In genomic region chr13:56475363-56475762, GRCm38 (mm10) we compare ENCODE assay signal across 9 mouse cellular contexts. TPM values are rescaled to one million over a fixed set of nuclear protein-coding genes. Genes with fewer than 3 reads are reported as not detected.
DNase-seq lines count a peak whose midpoint lies in the region; TF ChIP-seq lines count a peak whose summit lies in the region.
"Had no signal": no experiment of that assay in that cellular context is flagged by ENCODE, and none has a peak within 500 bp of the region (broad histone marks: within the 10 kb centered on the region; RNA-seq: fewer than 3 reads in every experiment).

No protein-coding gene starts in this region.

- H3K36me3 ChIP-seq in MEL (ENCODE audit: control insufficient read depth in 1 of 2, insufficient read depth in 2 of 2, low read length in 2 of 2), result no peaks in the 10 kb centered on the region
- no peaks in the 10 kb centered on the region for H3K36me3 ChIP-seq in midbrain, embryonic 10.5 days

- H3K79me2 ChIP-seq in MEL (ENCODE audit: control insufficient read depth, insufficient read depth, low read length, poor library complexity), result no peaks in the 10 kb centered on the region

- DNase-seq in gastrocnemius, adult 18-20 months (ENCODE audit: low spot score), result peak; percentile 59
- DNase-seq in gastrocnemius, adult 8-10 months (ENCODE audit: low spot score in 2 of 2), result no peak
- peak; percentile 22 for DNase-seq in MEL (ENCODE audit: low read depth, low spot score)
- peak; percentile 36 to 50 for DNase-seq in cerebellum, postnatal 36 days
- peak; percentile 59 for DNase-seq in heart, postnatal 4 days
- peak; percentile 48 to 54 for DNase-seq in layer of hippocampus, adult 2 months (ENCODE audit: low spot score in 2 of 2)
- DNase-seq in midbrain, embryonic 10.5 days (ENCODE audit: low spot score), result peak; percentile 49
- peak; percentile 52 for DNase-seq in testis, postnatal 10 days (ENCODE audit: low spot score)

- 34% methylated on average over 4 of the region's 4 CpGs for WGBS in midbrain, embryonic 10.5 days

- no peak overlapping the region for H3K9ac ChIP-seq in MEL (ENCODE audit: control insufficient read depth, low read depth, low read length, poor library complexity, severe bottlenecking)

- H3K27ac ChIP-seq in MEL (ENCODE audit: control insufficient read depth, low read depth, low read length), result no peak overlapping the region
- no peak overlapping the region for H3K27ac ChIP-seq in layer of hippocampus, adult 2 months
- no peak overlapping the region for H3K27ac ChIP-seq in midbrain, embryonic 10.5 days (replicated peaks)

- H3K27me3 ChIP-seq in MEL (ENCODE audit: control insufficient read depth in 1 of 2, insufficient read depth in 2 of 2, low read length in 2 of 2), result no peaks in the 10 kb centered on the region
- H3K27me3 ChIP-seq in midbrain, embryonic 10.5 days (ENCODE audit: low read depth, poor library complexity, severe bottlenecking), result no peaks in the 10 kb centered on the region

- peak; percentile 28 to 52 (median 28); a peak in 5 of 6 replicates for TF ChIP-seq CTCF in MEL (IDR thresholded peaks at IDR 0.05 in 2 of 3, conservative IDR thresholded peaks at IDR 0.05 in 1 of 3; ENCODE audit: control insufficient read depth in 1 of 3, insufficient read depth in 1 of 3, low read depth in 2 of 3, low read length in 3 of 3, poor library complexity in 1 of 3, severe bottlenecking in 1 of 3)
- peak; percentile 92 for TF ChIP-seq CTCF in layer of hippocampus, adult 2 months (conservative IDR thresholded peaks at IDR 0.05)

- no peak for TF ChIP-seq POLR2A in MEL (IDR thresholded peaks at IDR 0.05; ENCODE audit: control insufficient read depth in 1 of 2, insufficient read depth in 1 of 2, low read depth in 1 of 2, low read length in 2 of 2, poor library complexity in 1 of 2)

- no peaks in the 10 kb centered on the region for H3K4me1 ChIP-seq in MEL (ENCODE audit: control insufficient read depth in 1 of 2, insufficient read depth in 2 of 2, low read length in 2 of 2)
- H3K4me1 ChIP-seq in midbrain, embryonic 10.5 days, result peaks cover 11% of the 10 kb centered on the region

- no peak for TF ChIP-seq EP300 in MEL (IDR thresholded peaks at IDR 0.05; ENCODE audit: low read depth in 1 of 2, low read length in 2 of 2)

- no peak overlapping the region for H3K4me3 ChIP-seq in MEL (ENCODE audit: control insufficient read depth in 1 of 2, insufficient read depth in 1 of 2, low read depth in 2 of 2, low read length in 2 of 2)
- no peak overlapping the region for H3K4me3 ChIP-seq in layer of hippocampus, adult 2 months
- H3K4me3 ChIP-seq in midbrain, embryonic 10.5 days, result no peak overlapping the region

- TF ChIP-seq RAD21 in MEL (IDR thresholded peaks at IDR 0.05; ENCODE audit: low read depth, low read length), result peak; percentile 60

- H3K9me3 ChIP-seq in MEL (replicated peaks; ENCODE audit: insufficient read depth, low read length), result no peaks in the 10 kb centered on the region
- no peaks in the 10 kb centered on the region for H3K9me3 ChIP-seq in midbrain, embryonic 10.5 days (replicated peaks)

TF ChIP-seq in MEL, 35 proteins besides CTCF, POLR2A, EP300 and RAD21:
- peak; percentile 48 for TF ChIP-seq SMC3 (IDR thresholded peaks at IDR 0.05; ENCODE audit: low read depth, low read length)
- peak; percentile 24; the same call in 1 of the 2 replicates for TF ChIP-seq ZC3H11A (IDR thresholded peaks at IDR 0.05; ENCODE audit: low read depth, low read length)
- TF ChIP-seq MAZ (IDR thresholded peaks at IDR 0.05; ENCODE audit: low read depth, low read length), result no peak

RNA-seq across cellular contexts. Expression of gene Il9, which starts 6.7 kb away (rescaled TPM):
- total RNA-seq in gastrocnemius, adult 18-20 months (2021), result not detected
- total RNA-seq in gastrocnemius, adult 8-10 months (2022), result not detected
- not detected in 2 replicates for total RNA-seq in MEL (2012; rRNA removed)
- polyA plus RNA-seq in MEL (2012; ENCODE audit: insufficient read depth in 1 of 2, insufficient read length in 2 of 2, low read depth in 1 of 2, low replicate concordance in 2 of 2, missing spikeins in 1 of 2), result not detected
- not detected for total RNA-seq in heart, postnatal 4 days (2021)
- total RNA-seq in layer of hippocampus, adult 2 months (2021), result not detected
- not detected in 2 replicates for polyA plus RNA-seq in midbrain, embryonic 10.5 days (2016; fragmentation: Nextera tagmentation; extraction: Ambion mirVana)
- total RNA-seq: adrenal gland, adult 18-20 months had no signal

RNA-seq across cellular contexts. Expression of gene Slc25a48, which starts 37.2 kb away (rescaled TPM):
- not detected for total RNA-seq in gastrocnemius, adult 18-20 months (2021)
- under 1 TPM in 1 of 4 experiments, not detected in 3; 0.11 TPM for total RNA-seq in gastrocnemius, adult 8-10 months (2022)
- total RNA-seq in MEL (2012; rRNA removed), result not detected in 2 replicates
- polyA plus RNA-seq in MEL (2012; ENCODE audit: insufficient read depth in 1 of 2, insufficient read length in 2 of 2, low read depth in 1 of 2, low replicate concordance in 2 of 2, missing spikeins in 1 of 2), result not detected
- total RNA-seq in heart, postnatal 4 days (2021), result under 1 TPM in 1 of 2 experiments, not detected in 1; 0.07 TPM
- total RNA-seq in layer of hippocampus, adult 2 months (2021), result not detected
- not detected in 2 replicates for polyA plus RNA-seq in midbrain, embryonic 10.5 days (2016; fragmentation: Nextera tagmentation; extraction: Ambion mirVana)

RNA-seq across cellular contexts. Expression of gene Fbxl21, which starts 46.9 kb away (rescaled TPM):
- under 1 TPM in 1 of 2 experiments, not detected in 1; 0.33 TPM for total RNA-seq in gastrocnemius, adult 18-20 months (2021)
- under 1 TPM in 2 of 4 experiments, not detected in 2; 0.24 to 0.29 TPM for total RNA-seq in gastrocnemius, adult 8-10 months (2022)
- not detected in 2 replicates for total RNA-seq in MEL (2012; rRNA removed)
- polyA plus RNA-seq in MEL (2012; ENCODE audit: insufficient read depth in 1 of 2, insufficient read length in 2 of 2, low read depth in 1 of 2, low replicate concordance in 2 of 2, missing spikeins in 1 of 2), result not detected
- total RNA-seq in heart, postnatal 4 days (2021), result under 1 TPM; 0.72 to 0.88 TPM
- 1 to 10 TPM; 5.5 to 8.2 TPM for total RNA-seq in layer of hippocampus, adult 2 months (2021)
- polyA plus RNA-seq in midbrain, embryonic 10.5 days (2016; fragmentation: Nextera tagmentation; extraction: Ambion mirVana), result 1.4 and 1.6 TPM in 2 replicates

RNA-seq across cellular contexts. Expression of gene Gm3045, which starts 49.0 kb away (rescaled TPM):
- total RNA-seq in gastrocnemius, adult 18-20 months (2021), result not detected
- not detected for total RNA-seq in gastrocnemius, adult 8-10 months (2022)
- not detected in 2 replicates for total RNA-seq in MEL (2012; rRNA removed)
- polyA plus RNA-seq in MEL (2012; ENCODE audit: insufficient read depth in 1 of 2, insufficient read length in 2 of 2, low read depth in 1 of 2, low replicate concordance in 2 of 2, missing spikeins in 1 of 2), result not detected
- not detected for total RNA-seq in heart, postnatal 4 days (2021)
- not detected for total RNA-seq in layer of hippocampus, adult 2 months (2021)
- polyA plus RNA-seq in midbrain, embryonic 10.5 days (2016; fragmentation: Nextera tagmentation; extraction: Ambion mirVana), result not detected in 2 replicates
- total RNA-seq: adrenal gland, adult 18-20 months had no signal

Comparison
In these comparisons a context has a peak if more than half of its experiments do, and no peak if none do; other contexts are left out.
1. DNase-seq: peak in gastrocnemius, adult 18-20 months (single experiment), MEL (single experiment), cerebellum, postnatal 36 days (2 of 2), heart, postnatal 4 days (single experiment), layer of hippocampus, adult 2 months (2 of 2), midbrain, embryonic 10.5 days (single experiment) and testis, postnatal 10 days (single experiment); none in gastrocnemius, adult 8-10 months (0 of 2).